Mouse (Mus musculus): ENCODE results near the gene Tmem190.

DNA sequence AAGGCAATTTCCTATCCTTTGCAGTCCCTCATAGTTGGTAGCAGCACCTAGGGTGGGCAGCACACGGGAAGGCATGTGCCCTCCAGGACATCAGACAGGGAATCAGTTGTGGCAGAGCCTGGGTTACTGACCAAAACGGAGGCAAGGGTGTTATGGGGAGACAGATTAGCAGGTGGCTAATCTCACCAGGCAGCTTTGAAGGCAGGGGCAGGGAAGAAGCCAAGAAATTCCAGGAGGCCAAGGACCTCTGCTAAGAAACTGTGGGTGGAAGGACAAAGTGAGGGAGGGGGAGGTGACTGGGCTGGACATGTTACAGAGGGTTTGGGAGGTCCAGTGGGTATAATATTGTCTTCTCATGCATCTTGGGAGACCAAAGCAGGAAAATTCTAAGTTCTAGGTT is 39.4 kb upstream of the Tmem190 start:
- TF ChIP-seq POLR2A (IDR thresholded peaks at IDR 0.05; ENCODE audit: control insufficient read depth, low read depth, low read length) = no peak
- TF ChIP-seq CTCF (IDR thresholded peaks at IDR 0.05; ENCODE audit: control insufficient read depth, insufficient read depth, insufficient replicate concordance, low read depth, low read length) = no peak

All from testis, adult 2 months (tissue).